Mouse (Mus musculus): ENCODE data around the gene Senp6. TPM values are rescaled to one million over a fixed set of nuclear protein-coding genes. Genes with fewer than 3 reads are reported as not detected.

The Senp6 gene
- polyA plus RNA-seq, 1 experiment from 2014 or later = 16.6 TPM

Other genes with a start within 250 kb of the Senp6 start
- 0.27 and 0.78 TPM in 2 replicates for gene Filip1, start 54.1 kb upstream of the Senp6 start, polyA plus RNA-seq (2015; fragmentation: Nextera tagmentation; extraction: Ambion mirVana)
- gene Myo6, start 98.1 kb downstream of the Senp6 start, polyA plus RNA-seq (2015; fragmentation: Nextera tagmentation; extraction: Ambion mirVana) = 2.7 and 3.5 TPM in 2 replicates